Mouse (Mus musculus): ENCODE measurements around the gene Top1. TPM values are rescaled to one million over a fixed set of nuclear protein-coding genes. Genes with fewer than 3 reads are reported as not detected.
A peak's percentile ranks its signal among the peaks of the same experiment; 100 is the strongest.

Gene Top1
- polyA plus RNA-seq, 1 experiment from 2014 or later, result 67.6 TPM

GRCm38 (mm10) chr2:160735706-160736310 lies 90.1 kb downstream of the Top1 start:
- H3K27ac ChIP-seq, result no peak overlapping the region
- no peaks in the 10 kb centered on the region for H3K27me3 ChIP-seq
- no peak overlapping the region for H3K9ac ChIP-seq
- no peaks in the 10 kb centered on the region for H3K9me3 ChIP-seq
- peaks cover 66% of the 10 kb centered on the region for H3K4me1 ChIP-seq
- ATAC-seq (ENCODE audit: insufficient number of reproducible peaks, low FRiP score, low TSS enrichment, low read depth), result no peak
- no peak overlapping the region for H3K4me3 ChIP-seq
- 90% methylated on average over 5 of the region's 5 CpGs for WGBS
- no peak overlapping the region for H3K4me2 ChIP-seq
- H3K36me3 ChIP-seq, result peaks cover 40% of the 10 kb centered on the region

GRCm38 (mm10) chr2:160736466-160736865 lies 90.8 kb downstream of the Top1 start:
- no peak for ATAC-seq (ENCODE audit: insufficient number of reproducible peaks, low FRiP score, low TSS enrichment, low read depth)
- no peak overlapping the region for H3K4me2 ChIP-seq
- H3K27me3 ChIP-seq, result no peaks in the 10 kb centered on the region
- H3K27ac ChIP-seq, result no peak overlapping the region
- no peaks in the 10 kb centered on the region for H3K9me3 ChIP-seq
- H3K4me3 ChIP-seq, result no peak overlapping the region
- H3K36me3 ChIP-seq, result peaks cover 40% of the 10 kb centered on the region
- H3K9ac ChIP-seq, result no peak overlapping the region
- peaks cover 71% of the 10 kb centered on the region for H3K4me1 ChIP-seq
- WGBS, result 88% methylated on average over 3 of the region's 3 CpGs

GRCm38 (mm10) chr2:160738354-160738753 lies 92.7 kb downstream of the Top1 start:
- H3K4me1 ChIP-seq, result peaks cover 69% of the 10 kb centered on the region
- WGBS, result 56% methylated on average over 5 of the region's 5 CpGs

GRCm38 (mm10) chr2:160739647-160740356 lies 94.1 kb downstream of the Top1 start:
- peaks cover 59% of the 10 kb centered on the region for H3K4me1 ChIP-seq
- WGBS, result 50% methylated on average over 2 of the region's 2 CpGs

More at GRCm38 (mm10) chr2:160738354-160738753, 92.7 kb downstream of the Top1 start:
- Histone ChIP-seq H3K4me2 (no peak overlapping the region), H3K9ac (no peak overlapping the region), H3K36me3 (peaks cover 40% of the 10 kb centered on the region), H3K4me3 (no peak overlapping the region), H3K9me3 (no peaks in the 10 kb centered on the region), H3K27ac (0 out of 2 replicates have a peak overlapping the region, but pooled peaks have one; percentile 17), H3K27me3 (no peaks in the 10 kb centered on the region)
- ATAC-seq (ENCODE audit: insufficient number of reproducible peaks, low FRiP score, low TSS enrichment, low read depth), result no peak

GRCm38 (mm10) chr2:160740521-160741156 lies 95.0 kb downstream of the Top1 start:
- no peak for ATAC-seq (ENCODE audit: insufficient number of reproducible peaks, low FRiP score, low TSS enrichment, low read depth)
- H3K4me3 ChIP-seq, result no peak overlapping the region
- H3K36me3 ChIP-seq, result peaks cover 31% of the 10 kb centered on the region
- H3K9ac ChIP-seq, result no peak overlapping the region
- peaks cover 60% of the 10 kb centered on the region for H3K4me1 ChIP-seq
- H3K4me2 ChIP-seq, result no peak overlapping the region
- peak overlapping the region; percentile 64 for H3K27ac ChIP-seq
- WGBS, result 47% methylated on average over 11 of the region's 11 CpGs
- no peaks in the 10 kb centered on the region for H3K9me3 ChIP-seq
- no peaks in the 10 kb centered on the region for H3K27me3 ChIP-seq

More at GRCm38 (mm10) chr2:160739647-160740356, 94.1 kb downstream of the Top1 start:
- Histone ChIP-seq H3K27ac (peak overlapping the region; percentile 44), H3K9ac (no peak overlapping the region), H3K27me3 (no peaks in the 10 kb centered on the region), H3K4me2 (no peak overlapping the region), H3K4me3 (no peak overlapping the region), H3K36me3 (peaks cover 34% of the 10 kb centered on the region), H3K9me3 (no peaks in the 10 kb centered on the region)
- ATAC-seq (ENCODE audit: insufficient number of reproducible peaks, low FRiP score, low TSS enrichment, low read depth), result no peak

GRCm38 (mm10) chr2:160741580-160741979 lies 95.9 kb downstream of the Top1 start:
- peaks cover 65% of the 10 kb centered on the region for H3K4me1 ChIP-seq
- no peaks in the 10 kb centered on the region for H3K9me3 ChIP-seq
- H3K36me3 ChIP-seq, result peaks cover 23% of the 10 kb centered on the region
- H3K4me2 ChIP-seq, result no peak overlapping the region
- no peak overlapping the region for H3K9ac ChIP-seq
- H3K4me3 ChIP-seq, result no peak overlapping the region
- ATAC-seq (ENCODE audit: insufficient number of reproducible peaks, low FRiP score, low TSS enrichment, low read depth), result no peak
- H3K27me3 ChIP-seq, result no peaks in the 10 kb centered on the region
- peak overlapping the region; percentile 64; the same call in 1 of the 2 replicates for H3K27ac ChIP-seq
- 78% methylated on average over 3 of the region's 3 CpGs for WGBS

GRCm38 (mm10) chr2:160742161-160742609 lies 96.5 kb downstream of the Top1 start:
- WGBS, result 52% methylated on average over 1 of the region's 1 CpGs
- Histone ChIP-seq H3K27ac (peak overlapping the region; percentile 34), H3K9me3 (no peaks in the 10 kb centered on the region), H3K9ac (no peak overlapping the region), H3K4me1 (peaks cover 64% of the 10 kb centered on the region), H3K4me2 (no peak overlapping the region), H3K36me3 (peaks cover 21% of the 10 kb centered on the region), H3K4me3 (no peak overlapping the region), H3K27me3 (no peaks in the 10 kb centered on the region)
- no peak for ATAC-seq (ENCODE audit: insufficient number of reproducible peaks, low FRiP score, low TSS enrichment, low read depth)

GRCm38 (mm10) chr2:160744040-160744822 lies 98.5 kb downstream of the Top1 start:
- peaks cover 34% of the 10 kb centered on the region for H3K36me3 ChIP-seq
- ATAC-seq (ENCODE audit: insufficient number of reproducible peaks, low FRiP score, low TSS enrichment, low read depth), result no peak
- 0 out of 2 replicates have a peak overlapping the region, but pooled peaks have one; percentile 44 for H3K27ac ChIP-seq
- H3K4me3 ChIP-seq, result no peak overlapping the region
- H3K27me3 ChIP-seq, result no peaks in the 10 kb centered on the region
- WGBS, result 92% methylated on average over 7 of the region's 7 CpGs
- H3K4me2 ChIP-seq, result no peak overlapping the region
- H3K4me1 ChIP-seq, result peaks cover 49% of the 10 kb centered on the region
- H3K9ac ChIP-seq, result no peak overlapping the region
- no peaks in the 10 kb centered on the region for H3K9me3 ChIP-seq

GRCm38 (mm10) chr2:160744823-160745210 lies 99.1 kb downstream of the Top1 start:
- ATAC-seq (ENCODE audit: insufficient number of reproducible peaks, low FRiP score, low TSS enrichment, low read depth), result no peak
- peaks cover 44% of the 10 kb centered on the region for H3K4me1 ChIP-seq

GRCm38 (mm10) chr2:160745497-160745896 lies 99.8 kb downstream of the Top1 start:
- 91% methylated on average over 1 of the region's 1 CpGs for WGBS
- H3K4me2 ChIP-seq, result no peak overlapping the region
- no peaks in the 10 kb centered on the region for H3K27me3 ChIP-seq
- peaks cover 37% of the 10 kb centered on the region for H3K4me1 ChIP-seq
- no peak overlapping the region for H3K9ac ChIP-seq
- H3K4me3 ChIP-seq, result no peak overlapping the region
- H3K9me3 ChIP-seq, result no peaks in the 10 kb centered on the region
- H3K36me3 ChIP-seq, result peaks cover 45% of the 10 kb centered on the region
- H3K27ac ChIP-seq, result no peak overlapping the region
- no peak for ATAC-seq (ENCODE audit: insufficient number of reproducible peaks, low FRiP score, low TSS enrichment, low read depth)

More at GRCm38 (mm10) chr2:160744823-160745210, 99.1 kb downstream of the Top1 start:
- Histone ChIP-seq H3K9me3 (no peaks in the 10 kb centered on the region), H3K36me3 (peaks cover 38% of the 10 kb centered on the region), H3K27me3 (no peaks in the 10 kb centered on the region), H3K27ac (no peak overlapping the region), H3K9ac (no peak overlapping the region), H3K4me2 (no peak overlapping the region), H3K4me3 (no peak overlapping the region)
- WGBS, result 85% methylated on average over 5 of the region's 5 CpGs

GRCm38 (mm10) chr2:160746637-160747036 lies 100.9 kb downstream of the Top1 start:
- Histone ChIP-seq H3K36me3 (peaks cover 56% of the 10 kb centered on the region), H3K27me3 (no peaks in the 10 kb centered on the region), H3K4me2 (no peak overlapping the region), H3K9me3 (no peaks in the 10 kb centered on the region), H3K27ac (0 out of 2 replicates have a peak overlapping the region, but pooled peaks have one; percentile 5), H3K4me1 (peaks cover 25% of the 10 kb centered on the region), H3K4me3 (no peak overlapping the region), H3K9ac (no peak overlapping the region)
- ATAC-seq (ENCODE audit: insufficient number of reproducible peaks, low FRiP score, low TSS enrichment, low read depth), result no peak
- 88% methylated on average over 5 of the region's 5 CpGs for WGBS

All from limb, embryonic 15.5 days (tissue).